Mouse (Mus musculus) heart, adult 9 months (tissue): Measurements from ENCODE around the gene Gad1.

Experiments used
- DNase-seq, 2 experiments: peaks; one replicate each; pipeline ENCODE4 v3.0.0; 2022; ENCODE audit warnings: low spot score in 2 of 2

The Gad1 gene

GRCm38 (mm10) chr2:70564646-70565315 lies 11.9 kb downstream of the Gad1 start:
- DNase-seq: no peak

DNA sequence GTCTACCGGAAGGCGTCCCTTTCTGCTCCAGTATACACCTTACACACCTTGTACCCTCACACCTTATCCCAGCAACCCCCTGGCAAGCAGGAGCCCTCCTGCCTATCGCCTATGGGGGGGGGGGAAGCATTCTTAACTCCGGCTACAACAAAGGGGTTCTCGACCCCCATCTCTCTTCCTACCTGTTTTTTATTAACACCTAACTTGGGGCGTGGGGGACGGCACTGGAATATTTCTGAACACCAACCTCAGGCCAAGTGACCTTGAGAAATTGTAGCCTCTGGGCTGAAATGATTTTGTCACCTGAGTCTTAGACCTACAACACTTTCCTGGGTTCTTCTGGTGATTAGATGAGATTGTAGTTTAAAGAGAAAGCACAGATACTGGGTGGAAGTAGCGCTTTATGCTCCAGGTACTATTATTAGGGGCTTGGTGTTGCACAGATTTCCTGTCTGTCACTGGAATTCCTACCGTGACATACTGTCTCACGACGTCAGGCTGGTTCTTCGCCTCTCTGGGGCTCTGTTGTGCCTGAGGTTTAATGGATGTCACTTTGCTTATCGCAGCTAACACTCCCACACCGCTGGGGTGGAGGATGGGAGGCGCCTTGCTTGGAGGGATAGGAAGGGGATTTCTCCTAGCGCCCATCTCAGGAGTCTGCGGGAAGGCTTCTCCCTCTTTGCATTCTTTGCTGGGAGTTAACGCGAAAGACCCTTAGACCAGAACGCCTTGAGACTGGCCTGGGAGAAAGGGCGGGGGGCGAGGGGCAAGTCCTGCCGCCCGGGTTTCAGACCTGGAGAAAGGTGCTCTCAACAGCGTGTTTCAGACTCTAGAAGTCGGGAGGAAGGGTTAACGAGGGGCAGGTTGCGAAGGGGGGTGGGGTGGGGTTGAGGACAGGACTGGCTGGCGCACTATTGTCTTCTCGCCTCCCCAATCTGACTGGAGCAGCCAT lies 13.1 kb downstream of the Gad1 start:
- no peak for DNase-seq

- no peak for DNase-seq
Measured at GRCm38 (mm10) chr2:70566603-70566981, 13.7 kb downstream of the Gad1 start.

DNA sequence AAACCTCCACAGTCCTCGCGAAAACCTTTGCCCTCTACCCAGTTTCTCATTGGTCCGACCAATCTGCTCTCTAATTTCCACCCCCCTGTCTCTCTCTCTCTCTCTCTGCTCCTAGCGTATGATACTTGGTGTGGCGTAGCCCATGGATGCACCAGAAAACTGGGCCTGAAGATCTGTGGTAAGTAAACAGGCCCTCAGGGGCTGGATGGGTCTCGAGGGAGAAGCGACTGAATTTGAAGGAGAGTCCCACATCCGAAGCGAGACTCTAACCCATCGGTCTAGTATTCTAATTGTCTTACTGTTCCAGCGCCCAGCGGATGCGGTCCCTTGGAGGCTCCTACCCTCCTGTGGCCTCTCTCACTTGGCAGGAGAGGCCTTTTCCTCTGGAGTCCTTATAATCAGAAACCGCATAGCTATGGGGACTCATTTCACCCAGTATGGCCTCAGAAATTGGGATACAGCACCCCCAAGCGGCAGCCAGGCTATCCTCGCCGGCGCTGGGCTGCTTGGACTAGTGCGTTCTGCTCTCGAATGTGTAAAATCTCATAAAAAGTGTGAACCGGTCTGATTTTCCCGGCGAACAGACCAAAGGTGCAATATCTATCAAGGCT lies 14.3 kb downstream of the Gad1 start:
- DNase-seq: no peak

DNA sequence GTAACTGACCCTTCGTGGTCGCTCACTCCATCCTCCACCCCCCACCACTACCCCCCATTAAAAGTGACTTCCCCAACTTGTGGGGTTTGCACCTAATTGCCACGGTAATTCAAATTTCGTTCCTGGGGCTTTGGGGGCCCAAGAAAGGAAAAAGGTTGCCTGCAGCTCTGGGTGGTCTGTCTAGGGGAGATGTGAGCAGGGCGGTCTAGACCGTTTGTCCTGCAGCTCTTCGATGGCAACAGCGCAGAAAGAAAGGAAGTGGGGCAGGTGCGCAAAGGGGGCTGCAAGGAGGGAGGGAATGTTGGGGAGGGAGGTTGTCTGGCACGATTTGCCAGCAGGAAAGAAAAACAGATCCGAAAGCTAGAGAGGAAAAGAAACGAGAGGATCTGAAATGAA lies 14.8 kb downstream of the Gad1 start:
- DNase-seq: no peak

DNA sequence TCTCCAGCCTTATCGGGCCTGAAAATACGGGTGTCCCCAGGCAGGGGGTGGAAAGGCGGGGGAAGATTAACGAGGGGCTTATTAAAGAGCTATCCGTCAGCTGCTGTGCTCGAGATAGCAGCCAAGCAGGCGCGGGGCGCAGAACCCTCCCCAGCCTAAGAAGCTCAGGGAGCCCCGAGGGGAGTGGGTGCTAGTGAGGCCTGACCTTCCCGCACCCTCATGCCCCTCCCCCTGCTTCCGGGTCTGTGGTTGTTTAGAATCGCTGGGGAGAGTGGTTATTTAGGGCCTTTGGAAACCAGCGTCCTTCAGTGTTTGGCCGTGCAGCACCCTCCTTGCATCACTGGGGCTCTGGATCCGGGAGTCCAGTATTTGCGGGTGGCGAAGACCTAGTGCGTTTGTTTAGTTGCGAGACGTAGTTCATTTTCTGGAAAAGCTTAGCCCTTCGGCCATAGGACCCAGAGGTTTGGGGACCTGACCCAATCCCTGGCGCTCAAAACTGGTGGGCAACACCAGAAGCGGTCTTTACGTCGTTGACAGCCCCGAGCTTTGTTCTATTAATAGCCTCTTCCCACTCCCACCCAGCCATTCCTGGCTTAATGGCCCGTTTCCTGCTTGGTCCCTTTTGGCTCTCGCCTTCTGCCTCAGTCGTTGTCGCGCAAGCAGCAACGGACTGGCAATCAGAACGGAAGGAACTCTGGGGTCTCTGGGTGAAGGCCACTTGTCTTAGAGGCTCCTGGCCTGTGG lies 15.5 kb downstream of the Gad1 start:
- DNase-seq: no peak

- no peak for DNase-seq
Measured at GRCm38 (mm10) chr2:70571698-70572097, 18.8 kb downstream of the Gad1 start.

GRCm38 (mm10) chr2:70572251-70572650 lies 19.4 kb downstream of the Gad1 start:
- DNase-seq: no peak

DNA sequence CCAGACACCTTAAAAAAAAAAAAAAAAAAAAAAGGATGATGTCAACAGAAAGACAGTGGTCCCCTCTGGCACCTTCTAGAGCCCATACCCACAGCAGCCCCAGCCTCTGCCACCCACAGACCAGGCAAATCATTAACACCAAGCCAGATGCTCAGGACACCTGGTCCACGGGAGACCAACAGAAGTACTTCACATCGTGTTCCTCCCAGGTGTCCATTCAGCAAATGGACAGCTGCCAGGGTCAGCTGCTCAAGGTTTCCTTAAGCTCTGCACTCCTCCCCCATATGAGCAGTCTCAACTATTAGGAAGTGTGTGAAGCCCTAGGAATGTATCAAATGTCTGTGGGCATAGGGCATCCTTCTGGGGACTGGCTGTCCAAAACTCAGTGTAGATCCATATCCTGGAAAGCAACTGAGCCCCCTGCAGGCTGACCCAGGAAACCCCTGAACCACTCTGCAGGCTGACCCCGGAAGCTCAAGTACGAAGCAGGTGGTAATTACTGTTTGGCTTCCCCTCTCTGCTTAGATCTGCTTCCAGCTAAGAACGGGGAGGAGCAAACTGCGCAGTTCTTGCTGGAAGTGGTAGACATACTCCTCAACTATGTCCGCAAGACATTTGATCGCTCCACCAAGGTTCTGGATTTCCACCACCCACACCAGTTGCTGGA lies 20.8 kb downstream of the Gad1 start:
- DNase-seq: no peak

DNA sequence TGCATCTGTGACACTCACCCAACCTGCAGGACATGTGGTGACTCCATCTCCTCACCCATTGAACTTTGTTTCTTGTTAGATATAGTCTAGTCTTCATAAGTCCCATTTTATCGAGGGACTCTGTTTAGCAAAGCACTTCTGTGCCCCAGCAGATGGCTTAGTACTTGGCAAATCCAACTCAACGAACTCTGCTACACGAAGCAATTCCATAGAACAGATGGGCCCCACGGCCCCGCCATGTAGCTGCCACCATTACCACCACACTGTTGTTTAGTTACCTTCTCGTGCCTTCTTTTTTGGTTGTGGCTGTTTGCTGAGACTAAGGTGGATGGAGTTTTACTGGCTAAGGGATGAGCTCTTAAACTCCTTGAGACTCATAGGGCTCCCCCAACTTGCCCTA lies 35.3 kb downstream of the Gad1 start:
- DNase-seq: no peak

- no peak for DNase-seq
Measured at GRCm38 (mm10) chr2:70592432-70592831, 39.6 kb downstream of the Gad1 start.

DNA sequence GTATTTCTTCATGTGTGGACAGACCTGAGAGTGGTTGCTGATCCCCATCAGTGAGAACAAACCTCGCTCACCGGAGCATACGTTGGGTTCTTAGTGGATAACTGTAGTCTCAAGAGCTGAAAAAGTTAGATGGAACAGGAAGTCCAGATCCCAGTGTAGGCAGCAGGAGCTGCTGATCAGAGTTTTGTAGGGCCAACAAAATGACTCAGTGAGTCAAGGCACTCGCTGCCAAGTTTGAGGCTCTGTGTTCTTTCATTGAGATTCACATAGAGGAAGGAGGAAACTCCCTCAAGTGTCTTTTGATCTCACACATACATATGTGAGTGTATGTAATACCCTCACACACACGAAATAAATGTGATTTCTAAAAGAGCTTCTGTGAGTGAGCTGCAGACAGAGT lies 40.8 kb downstream of the Gad1 start:
- DNase-seq: no peak

DNA sequence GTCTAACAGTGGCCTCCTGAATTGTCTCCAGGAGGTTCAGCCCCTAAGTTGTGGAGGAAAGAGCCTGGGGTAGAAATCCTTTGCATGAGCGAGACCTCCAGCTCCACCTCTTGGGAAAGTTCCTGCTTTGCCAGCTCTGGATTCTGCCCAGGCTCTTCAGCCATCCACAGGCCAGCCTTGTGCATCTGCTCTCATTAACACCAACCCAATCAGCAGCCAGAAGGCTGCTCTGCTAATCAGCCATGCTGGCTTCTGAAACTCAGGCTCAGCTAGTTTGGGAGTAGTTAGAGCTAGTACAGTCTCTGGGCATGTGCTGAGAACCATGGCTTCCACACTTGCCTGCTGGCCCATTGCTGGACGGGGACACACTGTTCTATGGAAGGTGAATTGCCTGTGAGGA lies 43.0 kb downstream of the Gad1 start:
- no peak for DNase-seq

DNA sequence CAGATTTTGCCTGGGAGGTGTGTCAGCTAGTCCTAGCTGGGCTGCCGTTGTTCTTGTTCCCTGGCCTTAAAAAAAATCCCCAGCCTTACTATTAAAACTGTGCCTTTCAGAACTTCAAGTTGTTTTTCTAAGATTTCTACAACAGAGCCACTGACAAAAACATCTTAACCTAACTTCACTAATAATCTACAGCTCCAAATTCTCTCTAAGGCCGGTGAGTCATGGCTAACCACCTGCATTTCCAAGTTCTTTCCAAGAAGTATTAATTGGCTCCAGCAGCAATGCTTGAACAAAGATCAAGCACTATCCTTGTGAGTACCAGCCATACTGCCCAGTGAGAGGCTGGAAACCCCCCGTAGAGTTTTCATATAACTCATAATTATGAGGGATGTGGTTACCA lies 56.9 kb downstream of the Gad1 start:
- no peak for DNase-seq

- peak in 1 of 2 experiments; percentile 5 for DNase-seq
Measured at GRCm38 (mm10) chr2:70614745-70615351, 62.0 kb downstream of the Gad1 start.

- no peak for DNase-seq
Measured at GRCm38 (mm10) chr2:70616076-70616475, 63.2 kb downstream of the Gad1 start.

DNA sequence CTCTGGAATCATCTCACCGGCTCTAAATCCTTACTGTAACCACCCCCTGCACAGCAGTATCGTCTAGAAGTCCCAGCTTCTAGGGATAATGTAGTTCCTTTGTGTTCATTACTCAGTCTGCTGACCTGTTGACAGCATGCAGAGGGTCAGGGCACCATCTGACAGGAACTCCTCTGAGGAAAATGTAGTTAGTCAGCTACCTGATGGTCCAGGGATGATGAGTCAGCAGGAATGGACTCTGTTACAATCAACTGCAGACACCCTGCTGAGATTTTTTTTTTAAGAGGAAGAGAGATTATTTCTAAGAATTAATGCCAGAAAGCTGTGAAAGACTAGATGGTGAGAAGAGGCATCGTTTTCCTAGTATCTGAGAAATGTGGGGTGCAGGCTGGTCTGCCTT lies 63.7 kb downstream of the Gad1 start:
- no peak for DNase-seq

DNA sequence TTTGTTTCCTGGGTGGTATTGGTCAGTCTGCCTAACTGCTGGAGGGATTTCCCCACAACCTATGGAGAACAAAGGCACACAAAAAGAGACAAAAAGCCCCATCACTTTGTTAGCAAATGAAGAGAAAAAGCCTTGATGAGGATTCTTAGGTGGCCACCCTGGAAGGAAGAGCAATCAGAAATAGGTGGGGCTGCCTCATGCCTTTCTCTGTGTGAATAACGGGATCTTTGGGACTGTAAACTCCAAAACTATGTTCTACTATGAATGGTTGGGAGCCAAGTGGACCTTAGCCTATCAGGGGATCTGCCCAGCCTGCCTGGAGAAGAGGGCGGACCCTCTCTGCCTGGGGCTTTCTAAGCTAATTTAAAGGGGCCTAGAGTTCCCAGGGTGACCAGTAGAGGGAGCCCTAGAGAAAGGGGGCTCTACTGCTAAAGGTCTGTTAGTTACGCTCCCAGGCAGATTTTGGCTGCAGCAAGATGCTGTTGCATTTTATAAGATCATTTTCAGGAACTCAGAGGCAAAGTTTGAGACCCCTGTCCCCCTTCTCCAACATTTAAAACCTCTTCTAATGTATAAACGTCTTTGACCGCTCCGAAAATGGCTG lies 66.5 kb downstream of the Gad1 start:
- no peak for DNase-seq

- no peak for DNase-seq
Measured at GRCm38 (mm10) chr2:70620225-70620624, 67.4 kb downstream of the Gad1 start.

DNA sequence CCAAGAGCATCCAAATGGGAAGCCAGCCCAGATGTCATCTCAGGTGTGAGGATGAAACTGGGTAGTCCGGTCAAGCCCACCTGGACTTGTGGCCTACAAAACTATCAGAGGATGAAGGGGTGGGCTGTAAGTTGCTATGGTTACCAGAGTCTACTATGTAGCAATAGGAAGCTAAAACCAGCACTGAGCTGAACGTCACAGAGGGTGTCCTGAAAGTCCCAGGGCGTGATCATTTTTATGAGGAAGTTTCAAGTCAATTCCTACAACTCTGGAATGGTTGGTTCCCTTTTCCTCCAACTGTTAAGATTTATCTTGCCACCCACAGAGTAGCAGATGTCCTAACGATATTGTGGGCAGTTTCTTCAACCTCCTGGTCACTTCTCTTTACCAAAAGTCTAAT lies 69.4 kb downstream of the Gad1 start:
- no peak for DNase-seq

DNA sequence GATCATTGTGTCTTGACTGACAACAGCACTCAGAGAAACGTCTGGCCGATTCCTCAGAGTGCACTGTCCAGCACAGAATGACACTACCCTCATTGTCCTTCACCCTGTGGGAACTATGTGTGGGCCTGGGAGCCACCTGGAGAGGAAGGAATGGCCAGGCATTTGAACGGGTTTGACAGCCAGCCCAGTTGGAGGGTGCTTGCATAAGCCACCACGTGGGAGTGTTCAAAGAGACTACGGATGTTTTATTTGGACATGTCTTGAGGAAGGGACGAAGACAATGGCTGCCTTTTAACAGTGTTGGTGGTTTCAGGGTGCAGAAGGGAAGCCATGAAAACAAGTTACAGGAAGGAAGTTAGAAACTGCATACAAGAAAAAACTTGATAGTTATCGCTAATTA lies 72.9 kb downstream of the Gad1 start:
- DNase-seq: no peak
